Mouse (Mus musculus) kidney, adult 8-10 months (tissue): ENCODE results near the gene Mecom.
A peak's percentile ranks its signal among the peaks of the same experiment; 100 is the strongest.
"Not testable (repeated sequence)": the region's sequence is repeated elsewhere in the genome, so short reads cannot be mapped to it uniquely, and the experiment has no call there.

Source experiments
- DNase-seq, 2 experiments: peaks; one replicate each; pipeline ENCODE4 v3.0.0; 2022

Mecom gene

GRCm38 (mm10) chr3:30246431-30247041 lies 301.3 kb downstream of the Mecom start:
- peak; percentile 44 to 60 for DNase-seq

- DNase-seq, result no peak
Observed at GRCm38 (mm10) chr3:30245950-30246349, 301.9 kb downstream of the Mecom start.

GRCm38 (mm10) chr3:30244401-30244871 lies 303.4 kb downstream of the Mecom start:
- no peak for DNase-seq

- no peak for DNase-seq
Observed at GRCm38 (mm10) chr3:30243776-30244275, 304.0 kb downstream of the Mecom start.

GRCm38 (mm10) chr3:30239416-30239815 lies 308.4 kb downstream of the Mecom start:
- no peak for DNase-seq

- DNase-seq, result no peak
Observed at GRCm38 (mm10) chr3:30237493-30237892, 310.3 kb downstream of the Mecom start.

GRCm38 (mm10) chr3:30234018-30234417 lies 313.8 kb downstream of the Mecom start:
- no peak for DNase-seq

- no peak for DNase-seq
Observed at GRCm38 (mm10) chr3:30227964-30228670, 319.7 kb downstream of the Mecom start.

GRCm38 (mm10) chr3:30226928-30227370 lies 320.9 kb downstream of the Mecom start:
- peak; percentile 59 to 61 for DNase-seq

- DNase-seq, result not testable (repeated sequence)
Observed at GRCm38 (mm10) chr3:30225200-30225599, 322.6 kb downstream of the Mecom start.

- no peak for DNase-seq
Observed at GRCm38 (mm10) chr3:30220701-30221412, 327.0 kb downstream of the Mecom start.

- no peak for DNase-seq
Observed at GRCm38 (mm10) chr3:30219891-30220290, 327.9 kb downstream of the Mecom start.

- DNase-seq, result no peak
Observed at GRCm38 (mm10) chr3:30219190-30219884, 328.5 kb downstream of the Mecom start.

- no peak for DNase-seq
Observed at GRCm38 (mm10) chr3:30214607-30215006, 333.2 kb downstream of the Mecom start.

- DNase-seq, result no peak
Observed at GRCm38 (mm10) chr3:30213540-30214170, 334.2 kb downstream of the Mecom start.

GRCm38 (mm10) chr3:30212802-30213201 lies 335.0 kb downstream of the Mecom start:
- no peak for DNase-seq

- DNase-seq, result peak in 1 of 2 experiments; percentile 11
Observed at GRCm38 (mm10) chr3:30209131-30209530, 338.7 kb downstream of the Mecom start.

- DNase-seq, result no peak
Observed at GRCm38 (mm10) chr3:30207886-30208285, 339.9 kb downstream of the Mecom start.

- no peak for DNase-seq
Observed at GRCm38 (mm10) chr3:30207431-30207830, 340.4 kb downstream of the Mecom start.

- DNase-seq, result no peak
Observed at GRCm38 (mm10) chr3:30206123-30206522, 341.7 kb downstream of the Mecom start.

- no peak for DNase-seq
Observed at GRCm38 (mm10) chr3:30203764-30204163, 344.0 kb downstream of the Mecom start.

- DNase-seq, result no peak
Observed at GRCm38 (mm10) chr3:30198854-30199253, 349.0 kb downstream of the Mecom start.
